ENCODE assay signal across 8 mouse cellular contexts in the genomic region with DNA sequence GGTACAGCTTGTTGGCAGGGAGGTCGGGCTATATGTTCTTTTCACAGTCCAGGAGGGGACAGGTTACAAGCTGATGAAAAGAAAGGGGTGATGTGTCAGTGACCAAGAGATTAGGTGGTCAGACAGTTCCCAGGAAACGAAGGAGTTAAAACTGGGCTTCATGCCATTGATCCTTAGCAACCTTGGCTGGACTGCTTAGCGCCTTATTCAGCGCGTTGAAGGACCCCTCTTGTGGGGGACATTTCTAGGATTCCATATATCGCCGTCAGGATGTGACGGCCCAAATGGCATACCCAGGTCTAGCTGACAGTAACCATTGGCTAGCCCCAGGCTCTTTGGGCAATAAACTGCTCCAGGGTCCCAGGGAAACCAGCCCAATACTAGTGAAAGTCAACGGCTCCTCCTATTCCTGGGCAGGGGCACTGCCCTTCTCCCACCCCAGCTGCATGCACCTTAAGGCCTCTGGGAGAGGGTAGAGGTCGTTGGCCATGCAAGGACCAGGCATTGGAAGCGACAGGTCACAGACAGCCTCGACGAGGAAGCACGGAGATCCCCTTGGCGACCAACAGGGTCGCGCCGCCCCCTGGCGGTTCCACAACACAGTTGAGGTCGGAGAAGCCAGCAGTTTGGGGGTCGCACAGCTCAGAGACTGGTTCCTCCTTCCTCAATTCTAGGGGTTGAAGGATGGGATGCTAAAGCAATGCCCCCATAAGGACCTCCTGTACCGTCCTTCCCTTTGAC.
A peak's percentile ranks its signal among the peaks of the same experiment; 100 is the strongest.
DNase-seq lines count a peak whose midpoint lies in the region; TF ChIP-seq lines count a peak whose summit lies in the region.

No protein-coding gene starts in this region.

- TF ChIP-seq CTCF in thymus, adult 2 months (IDR thresholded peaks at IDR 0.05; ENCODE audit: borderline replicate concordance, control insufficient read depth, extremely low read depth, insufficient read depth, low read length, poor library complexity) = peak; percentile 50; the same call in 1 of the 2 replicates

- 10% methylated on average over 22 of the region's 22 CpGs for WGBS in thymus, adult 2 months
- 5% methylated on average over 22 of the region's 22 CpGs for WGBS in midbrain, embryonic 10.5 days

- no peak overlapping the region for H3K27ac ChIP-seq in thymus, adult 2 months (ENCODE audit: control insufficient read depth, insufficient read depth, low read length)
- peak overlapping the region; percentile 74; the same call in 1 of the 2 replicates for H3K27ac ChIP-seq in midbrain, embryonic 10.5 days (replicated peaks)

- no peak overlapping the region for H3K4me3 ChIP-seq in thymus, adult 2 months (ENCODE audit: control insufficient read depth, insufficient read depth, low read length)
- H3K4me3 ChIP-seq in midbrain, embryonic 10.5 days = peak overlapping the region; percentile 64

- peaks cover 16% of the 10 kb centered on the region for H3K4me1 ChIP-seq in thymus, adult 2 months (replicated peaks; ENCODE audit: control insufficient read depth, insufficient read depth, low read length)
- peaks cover 52% of the 10 kb centered on the region for H3K4me1 ChIP-seq in midbrain, embryonic 10.5 days

- no peak for TF ChIP-seq POLR2A in thymus, adult 2 months (IDR thresholded peaks at IDR 0.05; ENCODE audit: control insufficient read depth, extremely low read depth, insufficient read depth, low read length, poor library complexity)

- no peaks in the 10 kb centered on the region for H3K9me3 ChIP-seq in midbrain, embryonic 10.5 days (replicated peaks)

- H3K36me3 ChIP-seq in thymus, adult 2 months (ENCODE audit: control insufficient read depth, insufficient read depth, low read length) = no peaks in the 10 kb centered on the region
- H3K36me3 ChIP-seq in midbrain, embryonic 10.5 days = no peaks in the 10 kb centered on the region

- DNase-seq in thymus, adult 2 months = peak; percentile 22
- DNase-seq in thymus, adult 18-20 months = no peak
- DNase-seq in cerebellum, postnatal 36 days = peak; percentile 51 to 65
- peak; percentile 58 for DNase-seq in gastrocnemius, postnatal 4 days (ENCODE audit: low spot score in 2 of 2)
- peak; percentile 32 for DNase-seq in kidney, postnatal 14 days
- peak; percentile 78 for DNase-seq in midbrain, embryonic 10.5 days (ENCODE audit: low spot score)
- peak; percentile 71 for DNase-seq in thymus, postnatal 4 days
- DNase-seq in ovary, adult 18-20 months (ENCODE audit: low spot score) = no peak

- H3K27me3 ChIP-seq in thymus, adult 2 months (ENCODE audit: control insufficient read depth, insufficient read depth, low read length) = peaks cover 29% of the 10 kb centered on the region
- peaks cover 100% of the 10 kb centered on the region for H3K27me3 ChIP-seq in midbrain, embryonic 10.5 days (ENCODE audit: low read depth, poor library complexity, severe bottlenecking)

Comparison
In these comparisons a context has a peak if more than half of its experiments do, and no peak if none do; other contexts are left out.
1. DNase-seq: peak in thymus, adult 2 months (single experiment), cerebellum, postnatal 36 days (2 of 2), gastrocnemius, postnatal 4 days (2 of 2), kidney, postnatal 14 days (single experiment), midbrain, embryonic 10.5 days (single experiment) and thymus, postnatal 4 days (single experiment); none in thymus, adult 18-20 months (0 of 2) and ovary, adult 18-20 months (single experiment).